Mouse (Mus musculus) forebrain, embryonic 12.5 days (tissue): ENCODE results near the gene Izumo4. TPM values are rescaled to one million over a fixed set of nuclear protein-coding genes. Genes with fewer than 3 reads are reported as not detected.
A peak's percentile ranks its signal among the peaks of the same experiment; 100 is the strongest.

ENCODE experiments used
- ATAC-seq: fragments of 200-750 bp; cut with Nextera tagmentation; 2 replicates; pipeline ENCODE4 v1.8.0; 2017; ENCODE audit warnings: moderate TSS enrichment; ENCODE audit not compliant: low FRiP score
- H3K27ac ChIP-seq: fragments of 300-500 bp; sonication (generic); 2 replicates; pipeline ENCODE4 v1.5.1; 2016; ENCODE audit warnings: mild to moderate bottlenecking
- H3K27me3 ChIP-seq: fragments of 300-500 bp; sonication (generic); 2 replicates; pipeline ENCODE4 v1.6.1; 2016; ENCODE audit warnings: mild to moderate bottlenecking
- H3K36me3 ChIP-seq: fragments of 300-500 bp; sonication (generic); replicated peaks from 2 replicates; pipeline ENCODE4 v1.6.1; 2016; ENCODE audit warnings: mild to moderate bottlenecking
- H3K4me1 ChIP-seq: fragments of 300-500 bp; sonication (generic); 2 replicates; pipeline ENCODE4 v1.6.1; 2016
- H3K4me2 ChIP-seq: fragments of 300-500 bp; sonication (generic); 2 replicates; pipeline ENCODE4 v1.6.1; 2016; ENCODE audit warnings: mild to moderate bottlenecking, moderate library complexity
- H3K4me3 ChIP-seq: fragments of 300-500 bp; sonication (generic); replicated peaks from 2 replicates; pipeline ENCODE4 v1.5.1; 2016; ENCODE audit warnings: mild to moderate bottlenecking
- H3K9ac ChIP-seq: fragments of 300-500 bp; sonication (generic); 2 replicates; pipeline ENCODE4 v1.6.1; 2016; ENCODE audit warnings: mild to moderate bottlenecking
- H3K9me3 ChIP-seq: fragments of 300-500 bp; sonication (generic); 2 replicates; pipeline ENCODE4 v1.6.1; 2016
- WGBS: fragments of 180-500 bp; shearing (Covaris S2); methylation state at CpG from one replicate; pipeline ENCODE4 v1.1.7; 2016; 5-methylcytosine and 5-hydroxymethylcytosine counted together
- polyA plus RNA-seq: library from polyadenylated mRNA; unstranded; fragments of >200 nt; fragmentation: Nextera tagmentation; extraction: Ambion mirVana; gene quantifications from 2 replicates; pipeline ENCODE4 v1.2.1, GENCODE M21; 2016

Gene Izumo4
- polyA plus RNA-seq, 1 experiment from 2014 or later, result 21.6 TPM

DNA sequence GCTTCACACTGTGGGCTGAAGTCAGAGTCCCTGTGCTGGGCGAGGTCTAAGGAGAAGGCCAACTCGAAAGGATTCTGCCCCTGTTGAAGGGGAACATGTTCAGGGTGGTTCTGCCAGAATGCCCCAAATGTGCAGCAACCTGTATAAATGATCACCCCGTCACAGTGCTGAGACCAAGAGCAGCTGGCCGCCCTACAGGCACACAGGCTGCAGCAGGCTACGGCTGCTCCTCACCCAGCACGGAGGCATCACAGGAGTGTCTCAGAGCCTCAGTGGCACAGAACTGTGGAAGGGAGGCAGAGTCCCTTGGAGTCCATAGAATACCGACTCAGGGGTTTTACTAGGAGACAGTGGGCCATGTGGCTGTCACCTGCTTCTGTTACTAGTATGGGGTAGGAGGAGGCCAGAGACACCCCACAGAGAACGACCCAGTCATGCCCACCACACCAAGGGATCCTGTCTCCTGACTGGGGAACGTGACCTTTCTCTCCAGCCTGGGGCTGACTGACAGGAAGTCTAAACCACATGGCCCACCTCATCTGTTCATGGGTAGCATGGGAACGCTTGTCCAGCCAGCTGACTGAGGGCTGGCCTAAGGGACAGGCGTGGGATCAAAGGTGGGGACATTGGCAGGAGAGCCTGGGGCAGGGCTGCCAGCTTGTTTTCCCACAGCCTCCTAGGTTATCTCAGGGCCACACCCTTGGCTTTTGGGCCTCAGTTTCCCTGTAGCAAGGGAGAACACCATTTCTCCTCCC is 29.9 kb upstream of the Izumo4 start:
- Histone ChIP-seq H3K4me2 (no peak overlapping the region), H3K9me3 (no peaks in the 10 kb centered on the region), H3K4me1 (peaks cover 36% of the 10 kb centered on the region), H3K36me3 (peaks cover 59% of the 10 kb centered on the region), H3K9ac (peak overlapping the region; percentile 5; the same call in 1 of the 2 replicates), H3K4me3 (no peak overlapping the region), H3K27ac (no peak overlapping the region), H3K27me3 (no peaks in the 10 kb centered on the region)
- 86% methylated on average over 11 of the region's 11 CpGs for WGBS
- ATAC-seq, result no peak

DNA sequence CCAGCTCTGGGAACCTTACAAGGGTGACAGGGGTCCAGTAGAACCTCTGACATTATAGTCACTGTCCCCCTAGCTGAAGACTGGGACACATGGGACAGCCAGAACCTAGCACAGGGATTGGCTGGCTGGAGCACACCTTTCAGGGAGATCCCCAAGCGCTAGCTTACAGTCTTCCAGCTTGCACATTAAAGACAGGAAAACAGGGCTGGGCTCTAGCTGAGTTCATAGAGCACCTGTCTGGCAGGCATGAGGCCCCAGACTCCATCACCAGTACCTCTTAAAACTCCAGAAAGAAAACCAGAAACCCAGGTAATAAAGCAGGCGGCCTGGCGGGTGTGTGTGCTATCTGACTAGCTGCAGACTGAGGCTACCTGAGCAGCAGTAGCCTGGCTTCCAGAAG is 28.3 kb upstream of the Izumo4 start:
- Histone ChIP-seq H3K27me3 (no peaks in the 10 kb centered on the region), H3K27ac (no peak overlapping the region), H3K36me3 (peaks cover 43% of the 10 kb centered on the region), H3K4me1 (peaks cover 52% of the 10 kb centered on the region), H3K4me3 (peak overlapping the region; percentile 98), H3K4me2 (peak overlapping the region; percentile 93), H3K9me3 (no peaks in the 10 kb centered on the region), H3K9ac (peak overlapping the region; percentile 99; the same call in 1 of the 2 replicates)
- WGBS, result 90% methylated on average over 3 of the region's 3 CpGs
- no peak for ATAC-seq

DNA sequence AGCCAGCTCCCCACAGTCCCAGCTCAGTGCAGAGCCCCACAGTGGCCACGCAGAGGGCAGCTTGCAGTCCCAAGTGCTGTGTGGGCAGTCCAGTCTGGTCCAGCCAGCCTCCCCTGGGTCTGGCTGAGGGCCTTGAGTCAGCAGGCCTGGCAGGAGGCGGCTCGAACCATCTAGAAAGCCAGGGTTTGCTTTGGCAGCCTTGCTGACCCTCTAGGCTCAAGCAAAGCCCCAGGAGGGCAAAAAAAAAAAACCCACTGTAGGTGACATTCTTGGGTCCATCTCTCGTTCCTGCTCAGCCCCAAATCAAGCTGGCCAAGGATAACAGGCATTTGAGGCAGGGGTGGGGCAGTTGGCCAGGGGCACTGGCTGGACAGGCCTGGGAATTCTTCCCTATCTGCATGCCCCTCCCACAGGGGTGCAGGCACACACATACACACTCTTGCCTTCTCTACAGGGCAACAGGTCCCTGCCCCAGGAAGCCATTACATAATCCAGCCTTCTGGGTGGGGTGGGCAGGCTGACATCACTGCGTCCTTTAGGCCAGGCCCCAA is 27.7 kb upstream of the Izumo4 start:
- H3K4me3 ChIP-seq, result peak overlapping the region; percentile 98
- H3K27me3 ChIP-seq, result no peaks in the 10 kb centered on the region
- peaks cover 38% of the 10 kb centered on the region for H3K36me3 ChIP-seq
- ATAC-seq, result no peak
- WGBS, result 77% methylated on average over 5 of the region's 5 CpGs
- H3K4me1 ChIP-seq, result peaks cover 57% of the 10 kb centered on the region
- peak overlapping the region; percentile 93 for H3K4me2 ChIP-seq
- H3K9me3 ChIP-seq, result no peaks in the 10 kb centered on the region
- H3K9ac ChIP-seq, result peak overlapping the region; percentile 99
- H3K27ac ChIP-seq, result no peak overlapping the region

DNA sequence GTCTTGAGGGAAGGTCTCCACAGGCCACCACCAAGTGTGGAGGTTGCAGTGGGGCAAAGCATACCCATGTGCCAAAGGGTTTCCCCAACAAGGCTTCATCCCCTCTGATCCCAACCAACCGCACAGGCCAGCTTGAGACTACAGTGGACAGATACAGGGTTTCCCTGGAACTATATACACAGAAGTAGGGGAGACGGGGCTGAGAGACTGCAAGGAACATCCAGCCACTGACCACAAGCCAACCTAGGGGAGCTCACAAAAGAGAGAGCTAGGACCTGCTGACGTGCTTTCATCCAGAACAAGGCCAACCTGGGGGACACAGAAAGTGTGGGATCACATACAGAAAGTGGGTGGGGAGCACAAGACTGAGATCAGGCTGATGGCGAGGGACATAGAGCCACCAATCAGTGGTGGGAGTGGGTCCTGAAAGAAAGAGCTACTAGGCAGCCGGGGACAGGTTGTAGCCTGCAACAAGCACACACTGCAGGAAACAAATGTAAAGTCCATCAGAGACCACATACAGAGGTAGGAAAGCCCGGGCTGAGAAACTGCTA is 27.1 kb upstream of the Izumo4 start:
- Histone ChIP-seq H3K4me2 (peak overlapping the region; percentile 93), H3K4me1 (peaks cover 64% of the 10 kb centered on the region), H3K27me3 (no peaks in the 10 kb centered on the region), H3K36me3 (peaks cover 31% of the 10 kb centered on the region), H3K9me3 (no peaks in the 10 kb centered on the region), H3K4me3 (peak overlapping the region; percentile 98), H3K9ac (peak overlapping the region; percentile 99), H3K27ac (peak overlapping the region; percentile 98)
- ATAC-seq, result no peak
- WGBS, result 24% methylated on average over 6 of the region's 6 CpGs

DNA sequence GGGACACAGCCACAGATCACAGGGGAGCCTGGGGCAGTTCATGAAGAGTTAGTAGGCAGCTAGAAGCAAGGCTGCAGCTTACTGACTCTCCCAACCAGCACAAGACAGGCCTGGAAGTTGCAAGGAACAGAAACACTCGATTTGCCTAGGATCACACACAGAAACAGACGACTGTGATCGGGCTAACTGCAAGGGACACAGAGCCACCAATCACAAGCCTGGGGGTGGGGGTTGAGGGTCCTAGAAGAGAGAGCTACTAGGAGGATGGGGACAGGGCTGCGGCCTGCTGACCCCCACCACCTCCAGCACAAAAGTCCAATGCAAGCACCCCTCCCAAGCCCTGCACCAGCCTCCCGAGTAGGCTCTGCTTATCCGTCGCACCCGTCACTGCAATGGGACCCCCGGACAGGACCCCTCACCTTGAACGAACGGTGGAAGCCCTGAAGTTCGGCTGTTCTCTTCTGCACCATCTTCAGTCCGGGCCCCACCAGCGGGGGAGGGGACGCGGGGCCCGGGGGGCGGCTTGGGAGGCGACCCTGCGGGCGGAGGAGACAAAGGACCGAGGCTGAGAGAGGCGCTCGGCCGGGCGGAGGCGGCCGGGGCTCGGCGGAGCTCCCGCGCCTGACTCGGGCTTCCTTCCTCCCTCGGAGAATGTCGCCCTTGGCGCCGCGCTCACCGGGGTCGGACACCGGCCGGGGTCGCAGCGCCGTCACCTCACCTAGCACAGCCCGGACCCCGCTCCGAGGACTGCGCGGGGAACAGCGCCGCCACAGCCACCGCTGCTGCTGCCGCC is 26.4 kb upstream of the Izumo4 start:
- H3K27ac ChIP-seq, result peak overlapping the region; percentile 98
- 0% methylated on average over 34 of the region's 54 CpGs for WGBS
- H3K36me3 ChIP-seq, result peaks cover 24% of the 10 kb centered on the region
- peak overlapping the region; percentile 98 for H3K4me3 ChIP-seq
- H3K9me3 ChIP-seq, result no peaks in the 10 kb centered on the region
- peaks cover 66% of the 10 kb centered on the region for H3K4me1 ChIP-seq
- peak overlapping the region; percentile 93 for H3K4me2 ChIP-seq
- no peaks in the 10 kb centered on the region for H3K27me3 ChIP-seq
- ATAC-seq, result peak; percentile 44
- H3K9ac ChIP-seq, result peak overlapping the region; percentile 99

DNA sequence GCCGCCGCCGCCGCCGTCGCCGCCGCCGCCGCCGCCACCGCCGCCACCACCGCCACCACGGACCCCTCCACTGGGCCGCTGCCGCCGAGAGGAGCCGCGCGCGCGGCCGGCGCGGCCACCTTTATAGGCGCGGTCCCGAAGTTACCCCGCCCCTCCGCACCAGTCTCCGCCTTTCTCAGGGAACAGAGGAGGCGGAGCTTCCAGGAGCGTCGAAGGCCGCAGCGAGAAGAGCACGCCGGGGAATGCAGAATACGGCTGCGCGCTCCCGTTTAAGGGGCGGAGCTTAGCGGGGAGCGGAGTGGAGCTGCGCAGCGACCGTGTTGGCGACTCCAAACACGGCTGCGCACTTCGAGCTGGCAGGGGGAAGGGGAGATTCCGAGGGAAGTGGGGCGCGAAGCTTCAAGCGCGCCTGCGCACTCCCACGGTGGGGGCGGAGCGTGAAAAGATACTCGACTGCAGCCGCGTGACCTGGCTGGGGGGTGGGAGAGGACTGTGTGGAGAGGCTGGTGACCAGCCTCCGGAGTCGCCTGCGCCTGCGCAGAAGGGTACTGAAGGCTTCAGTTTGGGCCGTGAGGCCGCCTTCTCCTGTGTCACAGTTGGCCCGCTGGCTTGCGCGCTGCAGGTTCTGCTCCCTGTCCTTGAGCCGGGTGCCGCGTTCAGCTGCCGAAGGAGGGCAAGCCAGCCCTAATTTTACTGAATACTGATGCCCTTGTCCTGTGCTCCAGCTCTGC is 25.6 kb upstream of the Izumo4 start:
- no peaks in the 10 kb centered on the region for H3K9me3 ChIP-seq
- peak overlapping the region; percentile 93 for H3K4me2 ChIP-seq
- peaks cover 17% of the 10 kb centered on the region for H3K36me3 ChIP-seq
- peaks cover 66% of the 10 kb centered on the region for H3K4me1 ChIP-seq
- H3K27ac ChIP-seq, result peak overlapping the region; percentile 98
- H3K4me3 ChIP-seq, result peak overlapping the region; percentile 98
- peak; percentile 94 for ATAC-seq
- WGBS, result under 1% methylated on average over 62 of the region's 78 CpGs
- H3K9ac ChIP-seq, result peak overlapping the region; percentile 99
- no peaks in the 10 kb centered on the region for H3K27me3 ChIP-seq

DNA sequence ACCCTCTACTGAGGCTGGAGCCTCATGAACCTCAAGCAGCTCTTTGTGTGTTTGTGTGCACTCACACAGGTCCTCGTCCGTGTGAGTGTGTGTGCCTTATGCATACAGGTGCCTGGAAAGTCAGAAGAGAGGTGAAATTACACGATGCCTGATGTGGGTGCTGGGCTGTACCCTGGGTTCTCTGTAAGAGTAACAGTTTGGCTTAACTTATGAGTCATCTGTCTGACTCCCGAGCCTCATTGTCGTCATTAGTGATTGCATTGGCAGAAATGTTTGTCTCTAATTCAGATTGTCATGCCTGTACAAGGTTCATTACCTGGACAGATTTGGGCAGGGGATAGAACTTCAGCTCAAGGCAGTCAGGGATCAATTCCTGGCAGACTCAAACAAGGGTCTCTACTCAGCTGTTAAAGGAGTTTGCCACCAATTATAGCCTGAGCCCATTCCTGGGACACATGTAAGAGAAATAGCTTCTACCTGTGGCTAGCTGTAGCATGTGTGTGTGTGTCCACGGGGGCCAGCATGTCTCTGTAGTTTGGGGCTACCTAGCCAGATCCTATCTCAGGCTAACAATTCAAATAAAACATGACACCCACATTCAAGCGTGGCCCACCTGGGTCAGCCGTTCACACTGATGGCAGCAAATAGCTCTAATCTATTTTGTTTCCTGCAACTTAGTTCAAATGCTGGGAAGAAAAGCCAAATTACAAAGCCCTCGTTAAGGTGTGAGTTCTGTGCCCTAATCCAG is 24.7 kb upstream of the Izumo4 start:
- Histone ChIP-seq H3K4me1 (peaks cover 65% of the 10 kb centered on the region), H3K36me3 (peaks cover 7% of the 10 kb centered on the region), H3K4me2 (peak overlapping the region; percentile 73), H3K27ac (peak overlapping the region; percentile 98), H3K27me3 (no peaks in the 10 kb centered on the region), H3K9ac (peak overlapping the region; percentile 99), H3K4me3 (peak overlapping the region; percentile 98), H3K9me3 (no peaks in the 10 kb centered on the region)
- no peak for ATAC-seq
- WGBS, result 43% methylated on average over 9 of the region's 9 CpGs

DNA sequence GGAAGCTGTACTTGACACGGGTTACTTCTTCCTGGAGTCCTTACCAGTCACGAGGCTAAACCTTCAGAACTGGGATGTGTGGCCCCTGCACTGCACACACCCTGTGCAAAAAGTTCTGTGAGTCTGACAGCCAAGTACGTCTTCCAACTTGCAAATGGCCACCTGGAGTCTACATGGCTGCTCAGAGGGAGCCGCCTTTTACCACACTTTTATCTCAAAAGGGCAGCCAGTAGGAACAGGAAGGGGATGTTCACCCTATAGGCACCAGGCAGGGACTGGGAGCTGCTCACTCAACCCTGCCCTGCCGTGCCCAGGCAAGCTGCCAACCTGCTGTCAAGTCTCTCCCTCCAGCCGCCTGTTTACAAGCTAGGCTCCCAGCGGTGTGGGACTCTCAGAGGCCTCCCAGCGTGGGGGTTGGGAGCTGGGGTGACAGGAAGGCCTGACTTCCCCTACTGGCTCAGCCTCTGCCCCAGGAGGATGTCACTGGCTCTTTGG is 24.0 kb upstream of the Izumo4 start, which contains the start of gene Mknk2:
TSS of gene Mknk2 (minus strand) at position 171 of the 495 bp plus-strand sequence.
- peak within 1 kb of the TSS; percentile 98 for H3K4me3 ChIP-seq
- peak within 1 kb of the TSS; percentile 99 for H3K9ac ChIP-seq
- 34% methylated on average over 8 of the region's 8 CpGs for WGBS
- H3K27ac ChIP-seq, result peak within 1 kb of the TSS; percentile 98
- no peaks in the 10 kb centered on the region for H3K27me3 ChIP-seq
- H3K9me3 ChIP-seq, result no peaks in the 10 kb centered on the region
- H3K4me1 ChIP-seq, result peaks cover 58% of the 10 kb centered on the region
- peak; percentile 9; the same call in 1 of the 2 replicates for ATAC-seq
- H3K36me3 ChIP-seq, result peaks cover 2% of the 10 kb centered on the region
- H3K4me2 ChIP-seq, result peak within 1 kb of the TSS; percentile 73

DNA sequence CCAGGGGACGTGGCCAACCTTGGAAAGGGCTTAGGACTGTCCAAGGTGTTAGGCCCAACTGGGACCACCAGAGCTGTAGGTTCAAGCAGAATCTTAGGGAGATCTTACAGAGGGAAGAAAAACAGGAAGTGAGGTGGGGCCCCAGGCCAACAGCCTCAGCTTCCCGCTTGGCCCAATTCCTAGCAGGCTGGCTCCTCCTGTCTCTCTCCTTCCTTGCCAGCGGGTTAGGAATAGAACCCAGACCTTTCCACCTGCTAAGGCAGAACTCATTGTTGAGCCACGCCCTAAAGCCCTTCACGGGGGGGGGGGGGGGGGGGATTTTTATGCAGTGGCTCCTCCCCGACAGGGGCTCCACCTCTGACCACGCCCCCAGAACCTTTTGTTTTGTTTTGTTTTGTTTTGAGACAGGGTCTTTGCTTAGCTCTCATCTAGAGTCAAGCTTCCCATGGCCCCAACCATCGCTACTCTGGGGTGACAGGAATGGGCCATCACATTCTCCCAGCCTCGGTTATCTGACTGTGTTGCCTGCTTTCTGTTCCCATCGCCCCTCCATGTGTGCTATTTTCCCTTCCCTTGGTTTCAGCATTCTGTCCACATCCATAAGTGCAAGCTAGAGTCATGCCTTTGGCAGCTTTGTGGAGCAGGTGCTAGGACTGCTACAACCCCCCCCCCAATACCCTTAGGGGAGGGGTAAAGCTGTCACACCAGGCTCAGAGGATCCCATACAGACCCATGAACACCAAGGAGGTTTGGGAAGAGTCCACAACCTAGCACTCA is 23.2 kb upstream of the Izumo4 start:
- no peak for ATAC-seq
- H3K9me3 ChIP-seq, result no peaks in the 10 kb centered on the region
- no peaks in the 10 kb centered on the region for H3K27me3 ChIP-seq
- 0 out of 2 replicates have a peak overlapping the region, but pooled peaks have one; percentile 11 for H3K4me3 ChIP-seq
- H3K4me2 ChIP-seq, result peak overlapping the region; percentile 73
- H3K27ac ChIP-seq, result peak overlapping the region; percentile 98
- H3K4me1 ChIP-seq, result peaks cover 51% of the 10 kb centered on the region
- H3K36me3 ChIP-seq, result peaks cover 10% of the 10 kb centered on the region
- WGBS, result 52% methylated on average over 9 of the region's 10 CpGs
- peak overlapping the region; percentile 99; the same call in 1 of the 2 replicates for H3K9ac ChIP-seq

DNA sequence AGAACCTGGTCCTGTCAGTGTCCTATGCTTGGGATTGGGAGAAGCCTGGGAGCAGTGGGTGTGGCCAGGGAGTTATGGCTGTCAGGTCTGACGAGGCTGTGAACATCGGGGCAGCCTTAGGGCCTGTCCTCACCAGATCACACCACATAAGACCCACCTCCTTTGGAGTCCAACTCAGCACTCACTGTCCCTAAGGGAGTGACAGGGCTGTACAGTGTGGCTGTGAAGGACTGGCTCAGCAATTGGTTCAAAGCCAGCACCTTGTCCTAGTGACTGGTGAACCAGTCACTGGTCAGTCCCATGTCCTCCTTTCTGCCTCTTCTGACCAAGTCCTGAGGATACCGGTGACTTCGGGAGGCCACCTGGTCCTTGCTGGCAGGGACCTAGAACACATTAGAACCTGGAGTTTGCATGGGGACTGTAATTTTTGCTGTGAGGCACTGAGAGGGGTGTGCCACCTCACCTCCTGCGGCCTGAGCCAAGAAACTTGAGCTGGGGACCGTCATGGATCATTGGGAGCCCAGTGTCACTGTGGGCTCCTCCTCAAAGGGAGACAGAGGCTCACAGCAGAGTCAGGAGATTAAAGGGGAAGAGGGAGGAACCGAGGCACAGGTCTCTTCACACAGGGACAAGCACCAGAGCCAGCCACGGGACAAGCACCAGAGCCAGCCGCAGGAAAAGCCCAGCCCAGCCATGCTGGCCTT is 22.3 kb upstream of the Izumo4 start:
- Histone ChIP-seq H3K4me3 (no peak overlapping the region), H3K27ac (no peak overlapping the region; the same call in 1 of the 2 replicates), H3K4me1 (peaks cover 42% of the 10 kb centered on the region), H3K27me3 (no peaks in the 10 kb centered on the region), H3K9ac (no peak overlapping the region), H3K9me3 (no peaks in the 10 kb centered on the region), H3K4me2 (no peak overlapping the region), H3K36me3 (peaks cover 19% of the 10 kb centered on the region)
- ATAC-seq, result no peak
- 64% methylated on average over 9 of the region's 9 CpGs for WGBS
